Mouse (Mus musculus): ENCODE data around the gene Adm2. TPM values are rescaled to one million over a fixed set of nuclear protein-coding genes. Genes with fewer than 3 reads are reported as not detected.

Adm2 gene
- total RNA-seq, 2 experiments from 2014 or later: not detected

DNA sequence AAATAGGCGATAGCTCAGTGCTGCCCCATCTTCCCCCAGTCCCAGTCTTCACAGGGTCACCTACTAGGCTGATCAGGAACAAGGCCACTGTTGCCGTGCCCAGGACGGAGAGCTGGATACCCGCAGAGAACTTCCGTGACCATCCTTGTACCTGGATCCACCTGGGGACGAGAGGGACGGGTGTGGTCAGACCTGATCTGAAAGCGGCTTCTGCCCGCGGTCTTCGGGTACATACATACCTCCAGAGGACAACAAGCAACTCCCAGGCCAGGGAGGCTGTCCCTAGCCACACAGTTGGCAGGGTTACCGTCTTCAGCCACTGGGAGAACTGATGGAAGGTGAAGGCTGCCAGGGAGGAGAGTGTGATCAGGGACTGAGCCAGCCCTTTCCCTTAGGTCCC, 30.3 kb downstream of the Adm2 start:
- intact Hi-C loops (cut with DNase I): no loop called here
- DNase-seq: no peak

GRCm38 (mm10) chr15:89353837-89354236, 31.3 kb downstream of the Adm2 start:
- intact Hi-C loops (cut with DNase I): loop anchor here (2.0 kb wide), 1 partner anchor 39 kb away; the partner anchor contains the start of gene Sbf1
- DNase-seq: no peak

DNA sequence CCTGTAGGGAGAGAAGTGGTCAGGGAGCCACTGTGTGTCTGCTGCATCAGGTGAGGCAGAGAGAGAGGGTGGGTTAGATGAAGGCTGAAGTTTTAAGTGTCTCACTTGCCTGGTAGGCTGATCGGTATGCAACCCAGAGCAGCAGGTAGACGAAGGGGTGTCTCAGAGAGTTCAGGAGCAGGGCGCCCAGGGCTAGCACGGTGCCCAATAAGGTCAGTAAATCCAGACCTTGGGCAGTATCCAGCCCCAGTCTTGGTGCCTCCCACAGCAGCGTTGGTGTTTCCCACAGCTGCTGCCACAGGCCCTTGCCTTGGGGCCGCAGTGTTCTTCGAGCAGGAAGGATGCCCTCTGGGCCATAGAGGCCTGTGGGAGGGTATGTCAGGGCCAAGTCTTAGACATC, 31.9 kb downstream of the Adm2 start:
- intact Hi-C loops (cut with DNase I): loop anchor here (2.0 kb wide), 1 partner anchor 40 kb away; the partner anchor contains the start of gene Sbf1
- DNase-seq: no peak

- peak; percentile 96 to 98 for DNase-seq
- intact Hi-C loops (cut with DNase I): loop anchor here (1.0 to 5.0 kb wide), 4 partner anchors 19 to 233 kb away; partner anchors contain the start of genes C730034F03Rik, Chkb, Cpt1b and Gm44502
Measured at GRCm38 (mm10) chr15:89355241-89356187, 33.0 kb downstream of the Adm2 start, which contains the start of the genes Lmf2 and Ncaph2. Lmf2 (minus strand) TSS chr15:89355659. Ncaph2 (plus strand) TSS chr15:89355719.

DNA sequence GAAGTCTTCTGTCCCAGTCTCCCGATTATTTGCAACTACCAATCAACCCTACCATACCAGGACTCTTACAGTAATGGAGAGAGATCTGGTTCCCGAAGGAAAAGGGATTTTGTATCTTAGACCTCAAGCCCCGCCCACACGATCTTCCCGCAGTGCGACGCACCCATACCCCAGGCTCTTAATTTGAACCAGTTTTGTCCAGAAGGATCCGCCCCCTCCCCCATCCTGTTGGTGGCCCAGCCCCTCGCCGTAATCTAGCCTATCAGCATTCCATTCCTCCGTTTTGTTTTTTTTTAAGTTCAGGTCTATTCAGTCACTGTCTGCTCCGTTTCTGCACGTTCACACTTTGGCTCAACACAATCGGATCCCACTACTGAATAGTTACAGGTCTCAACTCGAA, 33.9 kb downstream of the Adm2 start:
- no peak for DNase-seq
- intact Hi-C loops (cut with DNase I): loop anchor here (5.0 kb wide), 2 partner anchors 71 to 234 kb away; partner anchors contain the start of genes C730034F03Rik, Chkb, Cpt1b and Gm44502

DNA sequence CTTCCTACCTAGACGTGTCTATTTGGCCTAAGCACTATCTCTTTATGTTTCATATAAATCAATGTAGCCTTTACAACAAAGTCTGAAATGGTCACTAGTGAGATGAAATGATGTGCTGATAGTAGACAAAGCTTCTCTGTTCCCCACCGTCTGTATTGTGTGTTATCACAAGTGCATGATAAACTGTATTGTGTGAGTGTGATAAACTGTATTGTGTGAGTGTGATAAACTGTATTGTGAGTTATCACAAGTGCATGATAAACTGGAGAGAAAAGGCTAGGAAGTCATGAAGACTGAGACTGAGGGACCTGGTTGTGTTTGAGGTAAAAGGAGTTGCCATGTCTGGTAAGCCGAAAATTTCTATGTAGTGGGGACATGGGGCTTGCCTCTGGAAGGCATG, 36.3 kb downstream of the Adm2 start:
- intact Hi-C loops (cut with DNase I): loop anchor here (5.0 kb wide), 2 partner anchors 69 to 236 kb away; partner anchors contain the start of genes C730034F03Rik, Chkb, Cpt1b and Gm44502
- DNase-seq: no peak

- intact Hi-C loops (cut with DNase I): no loop called here
Measured at GRCm38 (mm10) chr15:89363051-89363450, 40.5 kb downstream of the Adm2 start.

DNA sequence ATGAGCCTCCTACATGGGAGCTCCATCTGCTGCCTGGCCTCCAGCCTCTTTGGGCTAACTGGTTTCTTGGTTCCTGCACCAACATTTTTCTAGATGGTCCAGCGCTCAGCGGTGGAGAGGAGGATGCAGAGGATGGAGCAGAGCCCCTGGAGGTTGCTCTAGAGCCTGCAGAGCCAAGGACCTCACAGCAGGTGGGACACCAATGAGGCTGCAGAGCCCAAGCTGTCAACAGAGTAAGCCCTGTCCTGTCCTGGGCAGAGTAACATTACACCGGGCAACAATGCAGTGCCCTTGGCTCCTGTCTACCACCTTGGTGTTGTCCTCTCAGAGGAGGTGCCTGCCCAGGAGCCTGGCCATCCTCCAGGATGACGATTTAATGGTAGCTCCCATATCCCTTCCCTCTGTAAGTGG, 42.6 kb downstream of the Adm2 start:
- DNase-seq: no peak
- intact Hi-C loops (cut with DNase I): no loop called here

More at GRCm38 (mm10) chr15:89363051-89363450, 40.5 kb downstream of the Adm2 start:
- no peak for DNase-seq

- DNase-seq: no peak
Measured at GRCm38 (mm10) chr15:89372068-89372467, 49.5 kb downstream of the Adm2 start.

GRCm38 (mm10) chr15:89372536-89372935, 50.0 kb downstream of the Adm2 start:
- no peak for DNase-seq
- intact Hi-C loops (cut with DNase I): no loop called here

More at GRCm38 (mm10) chr15:89372068-89372467, 49.5 kb downstream of the Adm2 start:
- intact Hi-C loops (cut with DNase I): no loop called here

GRCm38 (mm10) chr15:89373027-89373761, 50.7 kb downstream of the Adm2 start:
- intact Hi-C loops (cut with DNase I): no loop called here

GRCm38 (mm10) chr15:89373762-89374248, 51.3 kb downstream of the Adm2 start, which contains the start of gene Sco2:
Sco2 (minus strand) TSS chr15:89373846.
- peak; percentile 96 to 97 for DNase-seq
- intact Hi-C loops (cut with DNase I): loop anchor here (1.0 to 2.0 kb wide), 2 partner anchors 19 to 55 kb away; partner anchors contain the start of genes C730034F03Rik, Chkb, Gm44502 and Lmf2

More at GRCm38 (mm10) chr15:89373027-89373761, 50.7 kb downstream of the Adm2 start:
- peak; percentile 87 to 88 for DNase-seq

Small RNA genes lying within 50 kb of the gene (microRNA-seq; reads per million reads assigned to microRNA genes)
- gene Mir6959 (ENCODE audit: borderline number of aligned reads in 2 of 2): 0.67 to 0.72 reads per million in 2 experiments

Other genes with a start within 250 kb of the Adm2 start
- 10 to 100 TPM; 45.6 to 50.5 TPM for gene Trabd, start 247.6 kb upstream of the Adm2 start, total RNA-seq (2021)
- gene Selenoo, start 233.6 kb upstream of the Adm2 start, total RNA-seq (2021): 10 to 100 TPM; 15.4 to 17.1 TPM
- gene Tubgcp6, start 199.6 kb upstream of the Adm2 start, total RNA-seq (2021): 1 to 10 TPM; 8.6 to 8.8 TPM
- gene Hdac10, start 194.0 kb upstream of the Adm2 start, total RNA-seq (2021): 1 to 10 TPM; 7.1 to 7.4 TPM
- 10 to 100 TPM; 21.5 to 23.7 TPM for gene Mapk12, start 182.0 kb upstream of the Adm2 start, total RNA-seq (2021)
- 1 to 10 TPM; 1.7 to 2.0 TPM for gene Mapk11, start 173.1 kb upstream of the Adm2 start, total RNA-seq (2021)
- 100 to 1,000 TPM in 1 of 2 experiments, 10 to 100 TPM in 1; 92.4 to 100 TPM for gene Plxnb2, start 141.9 kb upstream of the Adm2 start, total RNA-seq (2021)
- gene Dennd6b, start 126.2 kb upstream of the Adm2 start, total RNA-seq (2021): 10 to 100 TPM in 1 of 2 experiments, 1 to 10 TPM in 1; 8.9 to 10.5 TPM
- gene Ppp6r2, start 111.2 kb upstream of the Adm2 start, total RNA-seq (2021): 10 to 100 TPM; 70.5 to 72.5 TPM
- gene Sbf1, start 7.4 kb upstream of the Adm2 start, total RNA-seq (2021): 10 to 100 TPM; 65.7 to 75.5 TPM
- not detected for gene Miox, start 11.7 kb downstream of the Adm2 start, total RNA-seq (2021)
- gene Lmf2, start 32.9 kb downstream of the Adm2 start, total RNA-seq (2021): 10 to 100 TPM; 29.0 to 33.2 TPM
- gene Ncaph2, start 33.0 kb downstream of the Adm2 start, total RNA-seq (2021): 10 to 100 TPM; 50.4 to 58.6 TPM
- gene Sco2, start 51.1 kb downstream of the Adm2 start, total RNA-seq (2021): 10 to 100 TPM; 25.2 to 28.2 TPM
- under 1 TPM; 0.41 to 0.64 TPM for gene Tymp, start 54.3 kb downstream of the Adm2 start, total RNA-seq (2021)
- gene Odf3b, start 56.6 kb downstream of the Adm2 start, total RNA-seq (2021): under 1 TPM; 0.97 to 0.98 TPM
- not detected for gene Klhdc7b, start 62.2 kb downstream of the Adm2 start, total RNA-seq (2021)
- gene Syce3, start 87.8 kb downstream of the Adm2 start, total RNA-seq (2021): not detected
- 100 to 1,000 TPM; 573 to 577 TPM for gene Cpt1b, start 103.1 kb downstream of the Adm2 start, total RNA-seq (2021)
- 1 to 10 TPM; 1.6 to 2.8 TPM for gene C730034F03Rik, start 106.9 kb downstream of the Adm2 start, total RNA-seq (2021)
- gene Gm44502, start 107.0 kb downstream of the Adm2 start, total RNA-seq (2021): 10 to 100 TPM; 14.5 to 17.8 TPM
- gene Chkb, start 107.2 kb downstream of the Adm2 start, total RNA-seq (2021): 10 to 100 TPM; 51.2 to 57.0 TPM
- gene Mapk8ip2, start 131.2 kb downstream of the Adm2 start, total RNA-seq (2021): under 1 TPM; 0.05 to 0.33 TPM
- 10 to 100 TPM; 12.2 to 14.1 TPM for gene Arsa, start 154.7 kb downstream of the Adm2 start, total RNA-seq (2021)
- 10 to 100 TPM; 47.0 to 56.3 TPM for gene Shank3, start 176.9 kb downstream of the Adm2 start, total RNA-seq (2021)
- under 1 TPM; 0.25 to 0.68 TPM for gene Acr, start 245.6 kb downstream of the Adm2 start, total RNA-seq (2021)